Mouse (Mus musculus) G1E (cell line): ENCODE data around the gene Impad1.

Source experiments
- CTCF ChIP-seq: IDR thresholded peaks from 2 replicates; pipeline ENCODE4 v1.5.1; 2012; ENCODE audit warnings: low read depth, low read length, inconsistent platforms, mixed read lengths
- GATA1 ChIP-seq: IDR thresholded peaks from 2 replicates; pipeline ENCODE4 v1.6.1; 2012; ENCODE audit warnings: borderline replicate concordance, low read length, inconsistent platforms, mixed read lengths
- GATA2 ChIP-seq: IDR thresholded peaks from 2 replicates; pipeline ENCODE4 v1.6.1; 2012; ENCODE audit warnings: low read depth, low read length, inconsistent platforms, borderline replicate concordance
- POLR2AphosphoS5 ChIP-seq: IDR thresholded peaks from 2 replicates; pipeline ENCODE4 v1.6.1; 2012; ENCODE audit warnings: low read depth, low read length, inconsistent platforms; ENCODE audit not compliant: insufficient replicate concordance
- TAL1 ChIP-seq: conservative IDR thresholded peaks from 2 replicates; pipeline ENCODE4 v1.6.1; 2012; ENCODE audit warnings: low read depth, low read length, inconsistent platforms, mixed read lengths

GRCm38 (mm10) chr4:4828131-4828530 lies 35.0 kb upstream of the Impad1 start:
- no peak for TF ChIP-seq CTCF
- no peak for TF ChIP-seq GATA1
- no peak for TF ChIP-seq GATA2
- no peak for TF ChIP-seq POLR2AphosphoS5
- no peak for TF ChIP-seq TAL1
